Mouse (Mus musculus) embryonic facial prominence, embryonic 10.5 days (tissue): ENCODE data around the gene Rrp1. TPM values are rescaled to one million over a fixed set of nuclear protein-coding genes. Genes with fewer than 3 reads are reported as not detected.
A peak's percentile ranks its signal among the peaks of the same experiment; 100 is the strongest.

Source experiments
- DNase-seq: peaks from one replicate; pipeline ENCODE4 v3.0.0-alpha.2; 2017; ENCODE audit warnings: low spot score
- H3K27ac ChIP-seq: fragments of 300-500 bp; sonication (generic); replicated peaks from 2 replicates; pipeline ENCODE4 v1.5.1; 2016; ENCODE audit warnings: mild to moderate bottlenecking
- H3K27me3 ChIP-seq: fragments of 300-500 bp; sonication (generic); replicated peaks from 2 replicates; pipeline ENCODE4 v1.6.1; 2016; ENCODE audit warnings: low read depth, mild to moderate bottlenecking; ENCODE audit not compliant: poor library complexity, severe bottlenecking
- H3K36me3 ChIP-seq: fragments of 300-500 bp; sonication (generic); replicated peaks from 2 replicates; pipeline ENCODE4 v1.6.1; 2016; ENCODE audit warnings: mild to moderate bottlenecking, moderate library complexity
- H3K4me1 ChIP-seq: fragments of 300-500 bp; sonication (generic); 2 replicates; pipeline ENCODE4 v1.6.1; 2016
- H3K4me3 ChIP-seq: fragments of 300-500 bp; sonication (generic); 2 replicates; pipeline ENCODE4 v1.5.1; 2016; ENCODE audit warnings: mild to moderate bottlenecking, moderate library complexity
- H3K9me3 ChIP-seq: fragments of 300-500 bp; sonication (generic); 2 replicates; pipeline ENCODE4 v1.6.1; 2016; ENCODE audit warnings: mild to moderate bottlenecking
- whole genome bisulfite sequencing: fragments of 180-500 bp; shearing (Covaris S2); methylation state at CpG from one replicate; pipeline ENCODE4 v1.1.7; 2016; 5-methylcytosine and 5-hydroxymethylcytosine counted together
- polyA plus RNA-seq: library from polyadenylated mRNA; unstranded; fragments of >200 nt; fragmentation: Nextera tagmentation; extraction: Ambion mirVana; gene quantifications from 2 replicates; pipeline ENCODE4 v1.2.1, GENCODE M21; 2016

The Rrp1 gene
- polyA plus RNA-seq = 358 and 365 TPM in 2 replicates

GRCm38 (mm10) chr10:78412319-78413151, at the start of gene Rrp1:
Rrp1 (minus strand) TSS chr10:78413043.
- H3K36me3 ChIP-seq = peaks cover 36% of the 10 kb centered on the region
- WGBS = under 1% methylated on average over 70 of the region's 70 CpGs
- H3K4me1 ChIP-seq = peaks cover 15% of the 10 kb centered on the region
- no peaks in the 10 kb centered on the region for H3K27me3 ChIP-seq
- peak within 1 kb of the TSS; percentile 89 for H3K27ac ChIP-seq
- peak within 1 kb of the TSS; percentile 93 for H3K4me3 ChIP-seq
- H3K9me3 ChIP-seq = no peaks in the 10 kb centered on the region
- peak; percentile 94 for DNase-seq

GRCm38 (mm10) chr10:78461767-78462166, 48.9 kb upstream of the Rrp1 start:
- no peak for DNase-seq
- no peak overlapping the region for H3K4me3 ChIP-seq
- no peaks in the 10 kb centered on the region for H3K9me3 ChIP-seq
- WGBS = 81% methylated on average over 4 of the region's 4 CpGs
- H3K4me1 ChIP-seq = peaks cover 48% of the 10 kb centered on the region
- H3K36me3 ChIP-seq = no peaks in the 10 kb centered on the region
- H3K27me3 ChIP-seq = peaks cover 15% of the 10 kb centered on the region; the same call in 1 of the 2 replicates
- no peak overlapping the region for H3K27ac ChIP-seq

- WGBS = 37% methylated on average over 5 of the region's 5 CpGs
- DNase-seq = no peak
- Histone ChIP-seq H3K36me3 (no peaks in the 10 kb centered on the region), H3K4me1 (peaks cover 48% of the 10 kb centered on the region), H3K9me3 (no peaks in the 10 kb centered on the region), H3K4me3 (no peak overlapping the region), H3K27me3 (peaks cover 15% of the 10 kb centered on the region; the same call in 1 of the 2 replicates), H3K27ac (no peak overlapping the region)
Observed at GRCm38 (mm10) chr10:78460463-78460862, 47.6 kb upstream of the Rrp1 start.

GRCm38 (mm10) chr10:78458348-78459111, 45.7 kb upstream of the Rrp1 start:
- no peaks in the 10 kb centered on the region for H3K9me3 ChIP-seq
- H3K36me3 ChIP-seq = no peaks in the 10 kb centered on the region
- 71% methylated on average over 5 of the region's 5 CpGs for WGBS
- H3K4me3 ChIP-seq = no peak overlapping the region
- peaks cover 38% of the 10 kb centered on the region for H3K4me1 ChIP-seq
- peaks cover 9% of the 10 kb centered on the region; the same call in 1 of the 2 replicates for H3K27me3 ChIP-seq
- no peak for DNase-seq
- H3K27ac ChIP-seq = peak overlapping the region; percentile 54; the same call in 1 of the 2 replicates

- peak overlapping the region; percentile 44; the same call in 1 of the 2 replicates for H3K27ac ChIP-seq
- peak; percentile 46 for DNase-seq
Observed at GRCm38 (mm10) chr10:78457495-78458347, 44.9 kb upstream of the Rrp1 start.

GRCm38 (mm10) chr10:78456696-78457095, 43.9 kb upstream of the Rrp1 start:
- Histone ChIP-seq H3K27ac (no peak overlapping the region), H3K27me3 (no peaks in the 10 kb centered on the region), H3K4me3 (no peak overlapping the region), H3K36me3 (no peaks in the 10 kb centered on the region), H3K9me3 (no peaks in the 10 kb centered on the region), H3K4me1 (peaks cover 41% of the 10 kb centered on the region)
- WGBS = 93% methylated on average over 13 of the region's 13 CpGs
- DNase-seq = no peak

More at GRCm38 (mm10) chr10:78457495-78458347, 44.9 kb upstream of the Rrp1 start:
- H3K4me3 ChIP-seq = no peak overlapping the region; the same call in 1 of the 2 replicates
- WGBS = 31% methylated on average over 10 of the region's 10 CpGs
- H3K36me3 ChIP-seq = no peaks in the 10 kb centered on the region
- peaks cover 36% of the 10 kb centered on the region for H3K4me1 ChIP-seq
- H3K9me3 ChIP-seq = no peaks in the 10 kb centered on the region
- H3K27me3 ChIP-seq = peaks cover under 1% of the 10 kb centered on the region; the same call in 1 of the 2 replicates

- Histone ChIP-seq H3K9me3 (no peaks in the 10 kb centered on the region), H3K4me3 (no peak overlapping the region), H3K36me3 (peaks cover 28% of the 10 kb centered on the region), H3K4me1 (peaks cover 21% of the 10 kb centered on the region), H3K27ac (peak overlapping the region; percentile 44; the same call in 1 of the 2 replicates), H3K27me3 (no peaks in the 10 kb centered on the region)
- 67% methylated on average over 4 of the region's 4 CpGs for WGBS
- DNase-seq = no peak
Observed at GRCm38 (mm10) chr10:78452641-78453040, 39.8 kb upstream of the Rrp1 start.

GRCm38 (mm10) chr10:78450761-78451160, 37.9 kb upstream of the Rrp1 start:
- Histone ChIP-seq H3K9me3 (no peaks in the 10 kb centered on the region), H3K4me3 (no peak overlapping the region), H3K4me1 (peaks cover 17% of the 10 kb centered on the region), H3K27ac (no peak overlapping the region), H3K27me3 (no peaks in the 10 kb centered on the region), H3K36me3 (peaks cover 46% of the 10 kb centered on the region)
- 91% methylated on average over 5 of the region's 5 CpGs for WGBS
- no peak for DNase-seq

GRCm38 (mm10) chr10:78447396-78447795, 34.6 kb upstream of the Rrp1 start:
- H3K4me3 ChIP-seq = no peak overlapping the region
- H3K9me3 ChIP-seq = no peaks in the 10 kb centered on the region
- no peak for DNase-seq
- H3K27ac ChIP-seq = no peak overlapping the region
- H3K4me1 ChIP-seq = peaks cover 2% of the 10 kb centered on the region; the same call in 1 of the 2 replicates
- 92% methylated on average over 3 of the region's 3 CpGs for WGBS
- H3K36me3 ChIP-seq = peaks cover 77% of the 10 kb centered on the region
- H3K27me3 ChIP-seq = no peaks in the 10 kb centered on the region

GRCm38 (mm10) chr10:78446195-78446594, 33.4 kb upstream of the Rrp1 start:
- no peak for DNase-seq
- Histone ChIP-seq H3K4me3 (no peak overlapping the region), H3K27ac (no peak overlapping the region), H3K4me1 (no peaks in the 10 kb centered on the region), H3K36me3 (peaks cover 88% of the 10 kb centered on the region), H3K9me3 (no peaks in the 10 kb centered on the region), H3K27me3 (no peaks in the 10 kb centered on the region)
- WGBS = 94% methylated on average over 3 of the region's 3 CpGs

- WGBS = 94% methylated on average over 3 of the region's 3 CpGs
- DNase-seq = no peak
- Histone ChIP-seq H3K27me3 (no peaks in the 10 kb centered on the region), H3K9me3 (no peaks in the 10 kb centered on the region), H3K27ac (no peak overlapping the region), H3K4me1 (no peaks in the 10 kb centered on the region), H3K36me3 (peaks cover 72% of the 10 kb centered on the region), H3K4me3 (no peak overlapping the region)
Observed at GRCm38 (mm10) chr10:78442292-78442691, 29.4 kb upstream of the Rrp1 start.

GRCm38 (mm10) chr10:78441606-78442005, 28.8 kb upstream of the Rrp1 start:
- 80% methylated on average over 5 of the region's 5 CpGs for WGBS
- H3K36me3 ChIP-seq = peaks cover 65% of the 10 kb centered on the region
- no peak overlapping the region for H3K27ac ChIP-seq
- no peaks in the 10 kb centered on the region for H3K9me3 ChIP-seq
- H3K4me1 ChIP-seq = no peaks in the 10 kb centered on the region
- no peaks in the 10 kb centered on the region for H3K27me3 ChIP-seq
- no peak overlapping the region for H3K4me3 ChIP-seq
- no peak for DNase-seq
